Mouse (Mus musculus): ENCODE data around the gene Optc. TPM values are rescaled to one million over a fixed set of nuclear protein-coding genes. Genes with fewer than 3 reads are reported as not detected.
A peak's percentile ranks its signal among the peaks of the same experiment; 100 is the strongest.

The Optc gene
- total RNA-seq, 2 experiments from 2014 or later: not detected

DNA sequence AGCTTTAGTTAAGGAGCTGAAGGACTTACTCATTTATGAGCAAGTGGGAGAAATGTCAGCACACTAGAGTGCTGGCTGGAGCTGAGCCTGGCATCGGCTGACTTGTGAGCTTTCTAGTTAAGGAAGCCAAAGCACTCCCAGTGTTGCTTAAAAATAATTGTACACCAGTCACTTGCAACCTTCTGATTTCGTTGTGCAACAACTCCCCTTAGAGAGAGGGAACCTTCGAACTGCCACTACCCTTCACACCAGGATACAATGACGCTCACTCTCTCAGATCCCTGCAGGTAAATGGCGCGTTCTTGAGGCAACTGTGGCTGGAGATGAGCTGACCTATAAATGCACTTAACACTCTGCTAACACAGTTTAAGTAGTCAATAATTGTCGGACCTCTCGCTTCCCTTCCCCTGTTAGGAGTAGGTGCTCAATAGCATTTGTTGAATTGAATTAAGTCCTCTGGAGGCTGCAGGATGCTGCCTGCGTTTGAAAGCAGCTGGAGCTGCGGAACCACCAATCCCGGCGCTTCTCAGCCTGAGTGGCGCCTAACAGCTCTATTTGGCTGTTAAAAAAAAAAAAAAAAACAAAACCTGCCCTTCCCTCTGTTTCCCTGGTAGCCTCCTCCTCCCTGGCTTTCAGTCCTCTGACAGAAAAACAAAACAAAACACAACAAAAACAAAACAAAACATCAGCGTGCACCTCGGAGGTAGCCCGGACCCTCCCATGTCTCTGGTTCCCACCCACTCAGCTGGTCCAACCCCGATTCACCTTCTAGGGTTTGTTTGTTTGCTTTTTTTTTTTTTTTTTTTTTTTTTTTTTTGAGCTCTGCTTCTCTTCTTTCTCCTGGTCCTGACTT, 53.2 kb downstream of the Optc start:
- peak; percentile 68 for ATAC-seq (ENCODE audit: poor library complexity, severe bottlenecking)

Other genes with a start within 250 kb of the Optc start
- gene Zbed6, start 247.1 kb downstream of the Optc start, total RNA-seq (2015): 10.4 and 16.9 TPM in 2 replicates
- gene Zbed6, start 247.1 kb downstream of the Optc start, total RNA-seq (2017): 13.1 and 20.0 TPM in 2 replicates
- 14.4 and 19.1 TPM in 2 replicates for gene Gm38394, start 246.7 kb downstream of the Optc start, total RNA-seq (2015)
- gene Gm38394, start 246.7 kb downstream of the Optc start, total RNA-seq (2017): 5.9 and 8.7 TPM in 2 replicates
- 0.96 and 1.0 TPM in 2 replicates for gene Lax1, start 217.9 kb downstream of the Optc start, total RNA-seq (2015)
- gene Lax1, start 217.9 kb downstream of the Optc start, total RNA-seq (2017): 1.8 and 3.0 TPM in 2 replicates
- gene Atp2b4, start 107.0 kb downstream of the Optc start, total RNA-seq (2015): 18.2 and 21.1 TPM in 2 replicates
- gene Atp2b4, start 107.0 kb downstream of the Optc start, total RNA-seq (2017): 17.6 and 20.3 TPM in 2 replicates
- gene Prelp, start 13.4 kb upstream of the Optc start, total RNA-seq (2015): 0.21 and 0.33 TPM in 2 replicates
- 0.11 TPM in 1 of 2 replicates, not detected in the other for gene Prelp, start 13.4 kb upstream of the Optc start, total RNA-seq (2017)
- gene Fmod, start 129.3 kb upstream of the Optc start, total RNA-seq (2015): not detected in 2 replicates
- not detected in 2 replicates for gene Fmod, start 129.3 kb upstream of the Optc start, total RNA-seq (2017)
- 68.9 and 87.3 TPM in 2 replicates for gene Btg2, start 171.1 kb upstream of the Optc start, total RNA-seq (2015)
- gene Btg2, start 171.1 kb upstream of the Optc start, total RNA-seq (2017): 175 and 189 TPM in 2 replicates
- gene Chit1, start 203.2 kb upstream of the Optc start, total RNA-seq (2015): 0.16 and 0.83 TPM in 2 replicates
- gene Chit1, start 203.2 kb upstream of the Optc start, total RNA-seq (2017): 0.07 TPM in 1 of 2 replicates, not detected in the other

Measured in megakaryocyte, adult 5-6 weeks (primary cell).